Mouse (Mus musculus) intestine, embryonic 14.5 days (tissue): ENCODE data around the gene Mpp3. TPM values are rescaled to one million over a fixed set of nuclear protein-coding genes. Genes with fewer than 3 reads are reported as not detected.

Experiments used
- ATAC-seq: fragments of 200-750 bp; cut with Nextera tagmentation; replicated peaks from 2 replicates; pipeline ENCODE4 v1.8.0; 2017; ENCODE audit warnings: low read depth, moderate number of reproducible peaks, moderate TSS enrichment, moderate library complexity; ENCODE audit not compliant: low FRiP score, low TSS enrichment
- DNase-seq: peaks from one replicate; pipeline ENCODE4 v3.0.0-alpha.2; 2018; ENCODE audit warnings: low spot score
- H3K27ac ChIP-seq: fragments of 300-500 bp; sonication (generic); 2 replicates; pipeline ENCODE4 v1.5.1; 2014; ENCODE audit warnings: low read depth, mild to moderate bottlenecking, control low read depth
- H3K27me3 ChIP-seq: fragments of 300-500 bp; sonication (generic); replicated peaks from 2 replicates; pipeline ENCODE4 v1.6.1; 2014; ENCODE audit warnings: low read length, control low read depth; ENCODE audit not compliant: control insufficient read depth, insufficient read depth
- H3K36me3 ChIP-seq: fragments of 300-500 bp; sonication (generic); 2 replicates; pipeline ENCODE4 v1.6.1; 2014; ENCODE audit warnings: low read length, control low read depth; ENCODE audit not compliant: control insufficient read depth, insufficient read depth
- H3K4me1 ChIP-seq: fragments of 300-500 bp; sonication (generic); replicated peaks from 2 replicates; pipeline ENCODE4 v1.6.1; 2014; ENCODE audit warnings: low read length, control low read depth, mixed read lengths; ENCODE audit not compliant: control insufficient read depth, insufficient read depth
- H3K4me2 ChIP-seq: fragments of 300-500 bp; sonication (generic); 2 replicates; pipeline ENCODE4 v1.6.1; 2014; ENCODE audit warnings: low read length
- H3K4me3 ChIP-seq: fragments of 300-500 bp; sonication (generic); 2 replicates; pipeline ENCODE4 v1.5.1; 2014; ENCODE audit warnings: low read depth, low read length, control low read depth, mixed read lengths
- H3K9ac ChIP-seq: fragments of 300-500 bp; sonication (generic); 2 replicates; pipeline ENCODE4 v1.6.1; 2014; ENCODE audit warnings: mild to moderate bottlenecking, low read length
- H3K9me3 ChIP-seq: fragments of 300-500 bp; sonication (generic); 2 replicates; pipeline ENCODE4 v1.6.1; 2016; ENCODE audit warnings: low read length, control low read depth; ENCODE audit not compliant: control insufficient read depth
- WGBS: fragments of 180-500 bp; shearing (Covaris S2); extraction: QIAGEN DNeasy Blood & Tissue Kit; methylation state at CpG from one replicate; pipeline ENCODE4 v1.1.7; 2014; 5-methylcytosine and 5-hydroxymethylcytosine counted together
- polyA plus RNA-seq: library from polyadenylated mRNA; unstranded; fragments of >200 nt; fragmentation: Nextera tagmentation; extraction: Ambion mirVana; gene quantifications from 2 replicates; pipeline ENCODE4 v1.2.1, GENCODE M21; 2014

The Mpp3 gene
- polyA plus RNA-seq, 1 experiment from 2014 or later: 11.0 TPM

DNA sequence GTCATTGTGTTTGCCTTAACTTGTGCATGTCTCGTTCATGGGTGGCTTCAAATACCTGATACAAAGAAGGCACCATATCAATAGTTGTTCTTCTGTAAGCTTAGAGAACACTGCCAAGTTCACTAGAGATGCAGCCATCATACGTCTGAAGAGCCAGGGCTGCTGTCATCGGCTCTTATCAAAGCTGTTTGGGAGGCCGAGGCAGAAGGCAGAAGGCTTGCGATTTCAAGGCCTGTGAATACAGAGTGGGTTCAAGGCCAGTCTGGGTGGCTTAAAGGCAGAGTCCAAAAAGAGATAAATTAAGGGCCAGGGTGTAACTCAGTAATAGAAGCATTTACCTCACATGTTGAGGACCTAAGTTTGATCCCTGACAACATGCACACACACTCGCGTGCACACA is 8.1 kb upstream of the Mpp3 start:
- Histone ChIP-seq H3K36me3 (no peaks in the 10 kb centered on the region), H3K9me3 (no peaks in the 10 kb centered on the region), H3K4me3 (no peak overlapping the region), H3K4me2 (no peak overlapping the region), H3K27ac (no peak overlapping the region), H3K9ac (no peak overlapping the region), H3K4me1 (no peaks in the 10 kb centered on the region; the same call in 1 of the 2 replicates), H3K27me3 (no peaks in the 10 kb centered on the region)
- ATAC-seq: no peak
- no peak for DNase-seq
- WGBS: 78% methylated on average over 7 of the region's 7 CpGs

DNA sequence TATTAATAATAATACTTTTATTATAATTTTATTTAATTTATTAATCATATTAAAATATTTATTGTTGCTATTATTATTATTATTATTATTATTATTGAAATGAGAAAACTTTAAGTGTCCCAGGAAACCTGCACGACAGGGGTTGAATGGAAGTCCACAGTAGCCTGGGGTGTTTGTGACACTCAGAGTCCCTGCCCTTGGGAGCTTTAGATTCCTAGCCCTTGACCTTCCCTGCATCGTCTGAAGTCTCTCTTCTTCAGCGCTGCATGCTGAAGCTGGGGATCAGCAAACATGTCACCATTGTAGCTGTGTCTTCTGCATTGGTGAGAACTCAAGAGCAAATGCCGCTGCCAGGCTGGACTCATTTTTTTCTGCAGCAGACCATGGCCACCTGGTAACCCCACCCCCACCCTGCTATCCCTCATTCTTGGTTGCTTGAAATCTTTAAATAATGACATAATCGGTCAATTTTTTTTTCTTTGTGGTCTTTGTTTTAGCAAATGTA is 7.2 kb upstream of the Mpp3 start:
- Histone ChIP-seq H3K4me3 (no peak overlapping the region), H3K36me3 (no peaks in the 10 kb centered on the region), H3K4me1 (no peaks in the 10 kb centered on the region; the same call in 1 of the 2 replicates), H3K9me3 (no peaks in the 10 kb centered on the region), H3K27ac (no peak overlapping the region), H3K9ac (no peak overlapping the region), H3K27me3 (no peaks in the 10 kb centered on the region), H3K4me2 (no peak overlapping the region)
- ATAC-seq (no peak), DNase-seq (no peak)
- 65% methylated on average over 5 of the region's 5 CpGs for whole genome bisulfite sequencing

DNA sequence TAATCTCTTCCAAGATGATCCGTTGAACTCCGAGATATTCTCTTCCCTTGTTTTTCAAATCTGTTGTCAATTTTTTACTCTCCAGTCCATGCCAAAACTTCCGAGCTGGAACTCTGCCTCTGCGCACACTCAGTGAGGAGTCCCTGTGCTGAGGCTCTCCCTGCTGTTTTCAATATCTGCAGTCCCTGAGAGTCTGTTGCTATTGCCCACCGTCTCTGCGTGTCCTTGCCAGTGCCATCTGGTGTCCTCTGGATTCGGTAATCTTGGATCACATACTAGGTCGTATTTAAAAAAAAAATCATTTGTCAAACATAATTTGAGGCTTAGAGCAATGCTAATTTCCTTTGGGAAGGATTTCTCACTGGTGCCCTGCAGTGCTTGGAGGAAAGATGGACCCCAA is 6.6 kb upstream of the Mpp3 start:
- Histone ChIP-seq H3K27me3 (no peaks in the 10 kb centered on the region), H3K36me3 (no peaks in the 10 kb centered on the region), H3K9me3 (no peaks in the 10 kb centered on the region), H3K4me2 (no peak overlapping the region), H3K4me1 (no peaks in the 10 kb centered on the region; the same call in 1 of the 2 replicates), H3K9ac (no peak overlapping the region), H3K27ac (no peak overlapping the region), H3K4me3 (no peak overlapping the region)
- no peak for DNase-seq
- 80% methylated on average over 8 of the region's 8 CpGs for WGBS
- ATAC-seq: no peak

GRCm38 (mm10) chr11:102033055-102033591 is 4.9 kb upstream of the Mpp3 start:
- ATAC-seq: no peak
- 86% methylated on average over 12 of the region's 12 CpGs for WGBS
- Histone ChIP-seq H3K4me3 (no peak overlapping the region), H3K9me3 (no peaks in the 10 kb centered on the region), H3K4me1 (no peaks in the 10 kb centered on the region), H3K9ac (no peak overlapping the region), H3K36me3 (no peaks in the 10 kb centered on the region), H3K4me2 (no peak overlapping the region), H3K27ac (no peak overlapping the region), H3K27me3 (no peaks in the 10 kb centered on the region)
- DNase-seq: no peak

DNA sequence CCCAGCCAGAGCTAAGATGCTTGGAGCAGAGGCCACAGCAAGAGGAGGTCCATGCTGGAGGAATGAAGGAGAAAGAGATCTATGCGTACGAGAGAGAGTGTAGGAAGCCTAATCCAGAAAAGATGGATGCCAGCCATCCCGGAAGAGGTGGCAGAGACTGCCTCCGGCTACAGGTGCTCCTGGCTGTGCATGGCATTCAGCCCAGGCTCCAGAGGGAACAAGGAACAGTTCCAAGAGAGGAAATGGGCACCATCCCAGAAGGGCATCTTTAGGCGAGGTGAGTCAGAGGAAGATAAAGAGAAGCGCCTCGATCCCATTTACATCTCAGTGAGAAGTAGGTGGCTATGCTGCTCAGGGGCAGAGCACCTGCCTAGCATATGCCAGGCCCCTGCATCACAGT is 2.9 kb upstream of the Mpp3 start:
- H3K4me1 ChIP-seq: peaks cover 8% of the 10 kb centered on the region
- no peak for DNase-seq
- H3K9me3 ChIP-seq: no peaks in the 10 kb centered on the region
- H3K9ac ChIP-seq: no peak overlapping the region
- H3K36me3 ChIP-seq: no peaks in the 10 kb centered on the region
- no peak overlapping the region for H3K27ac ChIP-seq
- H3K4me3 ChIP-seq: no peak overlapping the region
- no peak for ATAC-seq
- H3K27me3 ChIP-seq: no peaks in the 10 kb centered on the region
- no peak overlapping the region for H3K4me2 ChIP-seq
- WGBS: 83% methylated on average over 7 of the region's 7 CpGs

- H3K27me3 ChIP-seq: no peaks in the 10 kb centered on the region
- DNase-seq (no peak), ATAC-seq (no peak)
- no peak overlapping the region for H3K27ac ChIP-seq
- WGBS: 31% methylated on average over 7 of the region's 7 CpGs
- H3K4me1 ChIP-seq: peaks cover 17% of the 10 kb centered on the region
- no peak overlapping the region for H3K4me2 ChIP-seq
- H3K9ac ChIP-seq: no peak overlapping the region
- H3K9me3 ChIP-seq: no peaks in the 10 kb centered on the region
- no peak overlapping the region for H3K4me3 ChIP-seq
- H3K36me3 ChIP-seq: no peaks in the 10 kb centered on the region
Observed at GRCm38 (mm10) chr11:102029966-102030365, 1.7 kb upstream of the Mpp3 start.

DNA sequence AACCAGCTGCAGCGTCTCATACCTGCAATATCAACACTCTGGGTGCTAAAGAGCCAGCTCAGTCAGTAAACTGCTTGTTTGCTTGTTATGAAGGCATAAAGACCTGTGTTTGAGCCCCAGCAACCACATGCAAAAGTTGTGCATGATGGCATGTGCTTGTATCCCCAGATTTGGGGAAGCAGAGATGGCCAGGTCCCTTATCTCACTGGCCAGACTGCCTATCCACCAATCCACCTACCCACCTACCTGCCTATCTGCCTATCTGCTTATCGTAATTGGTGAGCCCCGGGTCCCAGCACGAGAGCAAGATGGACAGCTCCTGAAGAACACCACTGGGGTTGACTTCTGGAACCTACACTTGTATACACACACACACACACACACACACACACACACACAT is 1.0 kb upstream of the Mpp3 start:
- H3K9me3 ChIP-seq: no peaks in the 10 kb centered on the region
- 76% methylated on average over 4 of the region's 4 CpGs for WGBS
- H3K27me3 ChIP-seq: no peaks in the 10 kb centered on the region
- H3K36me3 ChIP-seq: no peaks in the 10 kb centered on the region
- H3K27ac ChIP-seq: no peak overlapping the region
- no peak overlapping the region for H3K4me3 ChIP-seq
- H3K4me2 ChIP-seq: no peak overlapping the region
- H3K9ac ChIP-seq: no peak overlapping the region
- ATAC-seq (no peak), DNase-seq (no peak)
- H3K4me1 ChIP-seq: peaks cover 17% of the 10 kb centered on the region

DNA sequence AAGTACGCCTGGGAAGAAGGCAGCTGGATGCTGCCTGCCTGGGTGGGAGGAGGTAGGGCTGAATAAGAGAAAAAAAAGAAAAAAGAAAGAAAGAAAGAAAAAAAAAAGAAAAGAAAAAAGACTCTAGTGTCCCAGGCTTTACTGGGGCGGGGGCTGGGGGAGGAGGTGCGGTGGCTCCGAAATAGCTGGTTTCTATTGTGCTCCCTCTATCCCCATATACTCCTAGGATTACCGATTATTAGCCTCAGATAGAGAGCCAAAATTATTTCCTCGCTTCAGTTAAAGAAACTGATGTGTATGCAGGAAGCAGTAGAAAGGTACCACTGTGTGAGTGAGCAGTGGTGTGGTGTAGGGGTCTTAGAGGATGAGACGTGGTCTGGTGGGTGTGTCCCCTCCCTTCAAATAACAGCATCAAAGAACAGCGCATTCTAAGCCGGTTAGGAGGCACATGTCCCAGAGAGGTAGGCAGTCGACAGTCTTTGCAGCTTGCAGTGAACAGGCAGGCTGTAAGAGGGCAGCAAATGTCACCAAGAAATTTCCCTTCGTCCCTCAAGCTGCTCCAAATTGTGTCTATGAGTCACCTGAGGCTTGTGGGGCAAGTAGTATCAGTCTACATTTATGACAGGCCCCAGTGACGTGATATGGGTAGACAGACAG is 772 bp downstream of the Mpp3 start:
- Histone ChIP-seq H3K36me3 (no peaks in the 10 kb centered on the region; the same call in 1 of the 2 replicates), H3K27ac (peak overlapping the region; percentile 62), H3K4me2 (peak overlapping the region; percentile 81), H3K9me3 (no peaks in the 10 kb centered on the region), H3K27me3 (no peaks in the 10 kb centered on the region), H3K4me3 (peak overlapping the region; percentile 64), H3K9ac (no peak overlapping the region), H3K4me1 (peaks cover 17% of the 10 kb centered on the region)
- WGBS: 7% methylated on average over 12 of the region's 12 CpGs
- DNase-seq: peak; percentile 60
- no peak; the same call in 1 of the 2 replicates for ATAC-seq
